Mouse (Mus musculus): ENCODE data around the gene Leo1.

GRCm38 (mm10) chr9:75441691-75442131 lies 387 bp downstream of the Leo1 start:
- TF ChIP-seq SMC3 (IDR thresholded peaks at IDR 0.05; ENCODE audit: low read depth, low read length), result no peak
- TF ChIP-seq USF2 (conservative IDR thresholded peaks at IDR 0.05; ENCODE audit: low read depth, low read length), result no peak
